Mouse (Mus musculus) heart, adult 8-10 months (tissue): ENCODE results near the gene Trim24. TPM values are rescaled to one million over a fixed set of nuclear protein-coding genes. Genes with fewer than 3 reads are reported as not detected.

ENCODE experiments used
- DNase-seq: peaks from one replicate; pipeline ENCODE4 v3.0.0; 2022; ENCODE audit warnings: low spot score
- total RNA-seq, 4 experiments: library from RNA; stranded (reverse); gene quantifications; 2 replicates each; pipeline ENCODE4 v1.2.4; 2022

Gene Trim24
- total RNA-seq, 4 experiments from 2014 or later, result 30.8 to 36.8 (median 34.0) TPM

GRCm38 (mm10) chr6:37863961-37864730, 6.5 kb upstream of the Trim24 start:
- no peak for DNase-seq

- DNase-seq, result peak; percentile 35
These were observed 683 bp downstream of the Trim24 start for GRCm38 (mm10) chr6:37871137-37871851.

GRCm38 (mm10) chr6:37872861-37873260, 2.2 kb downstream of the Trim24 start:
- no peak for DNase-seq

GRCm38 (mm10) chr6:37873731-37874130, 3.1 kb downstream of the Trim24 start:
- no peak for DNase-seq

DNA sequence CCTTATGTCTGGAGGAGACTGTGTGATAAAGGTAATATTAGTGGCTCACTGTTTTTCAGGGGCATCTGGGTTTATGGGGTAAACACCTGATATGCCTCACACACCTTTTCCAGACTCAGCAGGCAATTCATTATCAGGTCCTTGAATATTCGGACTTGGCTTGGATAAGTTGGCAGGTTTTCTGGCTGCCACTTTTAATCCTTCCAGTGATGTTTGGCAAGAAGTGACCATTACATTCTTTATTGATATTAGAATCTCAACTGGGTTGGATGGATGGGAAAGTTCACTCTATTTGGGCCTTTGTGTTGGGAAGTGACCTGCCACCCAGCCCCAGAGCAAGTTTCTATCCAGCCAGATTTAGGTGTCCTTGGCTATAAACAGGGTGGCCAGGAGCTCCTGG, 7.6 kb downstream of the Trim24 start:
- peak; percentile 26 for DNase-seq

- no peak for DNase-seq
These were observed 10.0 kb downstream of the Trim24 start for GRCm38 (mm10) chr6:37880586-37880985.

DNA sequence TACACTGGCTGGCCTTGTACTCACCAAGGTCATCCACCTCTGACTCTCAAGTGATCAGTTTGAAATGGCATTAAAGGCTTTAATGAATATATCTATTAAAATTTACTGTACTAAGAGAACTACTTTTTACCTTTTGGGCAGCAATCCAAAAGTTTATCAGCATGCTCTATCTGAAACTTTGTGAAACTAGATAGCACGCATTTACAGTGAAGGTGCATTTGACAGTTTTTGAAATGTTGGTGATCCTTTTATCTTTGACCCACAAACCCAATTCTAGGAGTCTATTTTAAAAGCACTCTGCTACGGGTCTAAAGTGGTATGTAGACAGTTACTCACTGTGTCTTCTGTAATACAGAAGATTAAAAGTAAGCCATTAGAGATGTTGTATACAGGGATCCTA, 23.0 kb downstream of the Trim24 start:
- DNase-seq, result no peak

DNA sequence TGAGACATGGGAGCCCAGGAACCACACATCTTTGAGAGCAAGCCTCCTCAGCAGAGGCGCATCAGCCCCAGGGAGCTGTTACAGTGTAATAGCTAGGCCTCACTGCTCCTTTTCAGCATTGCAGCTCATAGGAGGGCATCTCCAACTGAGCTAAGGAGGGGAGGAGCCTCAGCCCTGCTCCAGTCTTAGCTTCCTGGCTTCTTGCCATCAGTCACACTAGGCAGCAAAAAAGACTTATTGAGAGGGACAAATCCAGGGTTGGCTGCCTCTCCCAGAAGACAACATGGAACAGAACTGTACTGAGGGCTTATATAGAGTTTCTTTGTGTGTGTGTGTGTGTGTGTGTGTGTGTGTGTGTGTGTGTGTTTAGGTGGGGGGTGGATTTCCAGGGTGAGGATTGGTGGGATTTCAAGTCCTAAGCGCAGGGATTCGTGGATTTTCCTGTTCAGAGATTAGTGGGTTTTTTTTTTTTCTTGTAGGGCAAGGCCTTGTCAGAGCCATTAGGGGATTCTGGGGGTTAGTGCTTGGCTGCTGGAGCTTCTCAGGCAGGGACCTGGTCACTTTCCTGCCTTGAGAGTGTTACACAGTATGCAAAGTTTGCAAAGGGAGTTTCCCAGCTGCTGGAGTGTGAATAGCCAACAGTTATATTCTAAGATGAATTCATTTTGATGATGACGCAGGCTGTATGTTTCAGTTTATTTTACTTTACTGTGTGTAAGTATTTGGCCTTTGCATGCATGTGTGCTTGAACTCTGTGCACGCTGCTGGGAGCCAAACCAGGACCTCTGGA, 25.2 kb downstream of the Trim24 start:
- peak; percentile 41 for DNase-seq

DNA sequence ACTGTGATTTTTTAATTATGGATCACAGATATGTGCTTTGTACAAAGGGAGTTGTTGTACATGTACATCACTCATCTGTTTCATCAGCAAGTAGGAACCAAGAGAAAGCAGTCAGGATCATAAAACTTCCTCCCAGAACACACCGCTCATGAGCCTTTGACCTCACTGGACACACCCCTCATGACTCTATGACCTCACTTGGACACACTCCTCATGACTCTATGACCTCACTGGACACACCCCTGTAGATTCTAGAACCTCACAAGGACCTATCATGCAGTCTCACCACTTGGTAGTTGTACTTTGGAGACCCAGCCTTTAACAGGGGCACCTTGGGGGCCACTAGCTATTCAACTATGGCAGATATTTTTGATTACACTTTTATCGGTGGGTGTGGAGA, 29.6 kb downstream of the Trim24 start:
- no peak for DNase-seq

GRCm38 (mm10) chr6:37901791-37902190, 31.2 kb downstream of the Trim24 start:
- DNase-seq, result no peak

DNA sequence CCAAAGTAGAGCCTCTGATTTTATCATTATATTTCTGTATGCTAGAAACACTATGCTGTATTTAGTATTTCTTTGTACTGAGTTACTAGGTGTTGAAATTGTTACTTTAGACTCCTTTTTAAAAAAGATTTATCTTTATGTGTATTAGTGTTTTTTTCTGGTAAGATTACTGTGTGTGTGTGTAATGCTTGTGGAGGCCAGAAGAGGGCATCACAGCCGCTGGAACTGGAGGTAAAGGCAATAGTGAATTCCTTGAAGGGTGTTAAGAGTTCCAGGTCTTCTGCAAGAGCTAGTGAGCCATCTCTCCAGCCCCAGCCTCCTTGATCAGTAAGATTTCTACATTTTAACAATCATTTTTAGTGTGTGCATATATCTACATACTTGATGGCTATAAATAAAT, 33.2 kb downstream of the Trim24 start:
- DNase-seq, result no peak

- no peak for DNase-seq
These were observed 42.9 kb downstream of the Trim24 start for GRCm38 (mm10) chr6:37913525-37913924.

DNA sequence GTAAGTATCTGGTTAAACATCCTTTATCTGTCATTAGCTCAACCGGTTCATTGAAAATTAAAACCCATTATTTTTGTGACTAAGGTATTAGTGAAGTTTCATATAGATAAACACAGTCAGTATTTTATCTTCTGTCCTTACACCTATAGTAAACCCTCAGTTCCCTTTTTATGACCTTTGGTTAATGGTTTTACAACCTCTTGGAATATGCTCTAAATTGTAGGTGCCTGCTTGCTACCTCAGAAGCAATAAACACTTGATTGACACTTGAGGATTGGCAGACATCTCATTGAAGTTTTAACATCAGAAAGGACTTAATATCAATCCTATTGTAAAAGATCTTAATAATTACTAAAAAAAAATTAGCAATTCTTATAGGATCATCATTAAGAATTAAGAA, 54.5 kb downstream of the Trim24 start:
- no peak for DNase-seq

GRCm38 (mm10) chr6:37926751-37927150, 56.1 kb downstream of the Trim24 start:
- DNase-seq, result no peak

- DNase-seq, result no peak
These were observed 65.9 kb downstream of the Trim24 start for GRCm38 (mm10) chr6:37936498-37936897.

GRCm38 (mm10) chr6:37951306-37951705, 80.7 kb downstream of the Trim24 start:
- DNase-seq, result no peak

- DNase-seq, result no peak
These were observed 96.8 kb downstream of the Trim24 start for GRCm38 (mm10) chr6:37967386-37967785.

DNA sequence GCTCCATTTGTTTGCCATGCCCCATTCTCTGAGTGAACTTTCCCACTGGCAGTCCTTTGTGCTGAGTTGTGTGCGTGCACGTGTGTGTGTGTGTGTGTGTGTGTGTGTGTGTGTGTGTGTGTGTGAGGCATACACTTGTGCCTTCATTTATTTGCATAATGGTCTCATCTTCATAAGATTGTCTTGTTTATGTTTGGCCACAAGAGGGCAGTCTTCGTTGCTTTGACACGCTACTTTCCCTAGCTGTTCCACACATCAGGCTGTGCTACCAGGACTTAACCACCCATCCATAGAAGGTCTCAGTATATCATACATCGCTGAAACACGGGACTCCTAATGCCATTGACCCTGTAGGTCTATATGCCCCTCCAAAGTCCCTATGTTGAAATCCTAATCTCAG, 136.8 kb downstream of the Trim24 start:
- peak; percentile 56 for DNase-seq

GRCm38 (mm10) chr6:38012829-38013228, 142.2 kb downstream of the Trim24 start:
- no peak for DNase-seq
